Mouse (Mus musculus) gastrocnemius, postnatal 14 days (tissue): ENCODE measurements around the gene Morn5. TPM values are rescaled to one million over a fixed set of nuclear protein-coding genes. Genes with fewer than 3 reads are reported as not detected.
A peak's percentile ranks its signal among the peaks of the same experiment; 100 is the strongest.

Experiments
- DNase-seq: peaks from one replicate; pipeline ENCODE4 v3.0.0; 2021; ENCODE audit warnings: mixed read lengths
- intact Hi-C: fragments of 180-260 bp; cut with DNase I; formaldehyde crosslinking; loops from one replicate; pipeline ENCODE4 v1.15.1; 2025; ENCODE audit warnings: low total_unique reads
- total RNA-seq, 2 experiments: library from RNA; stranded (reverse); gene quantifications; 2 replicates each; pipeline ENCODE4 v1.2.3; 2021

Gene Morn5
- total RNA-seq, 2 experiments from 2014 or later: not detected

DNA sequence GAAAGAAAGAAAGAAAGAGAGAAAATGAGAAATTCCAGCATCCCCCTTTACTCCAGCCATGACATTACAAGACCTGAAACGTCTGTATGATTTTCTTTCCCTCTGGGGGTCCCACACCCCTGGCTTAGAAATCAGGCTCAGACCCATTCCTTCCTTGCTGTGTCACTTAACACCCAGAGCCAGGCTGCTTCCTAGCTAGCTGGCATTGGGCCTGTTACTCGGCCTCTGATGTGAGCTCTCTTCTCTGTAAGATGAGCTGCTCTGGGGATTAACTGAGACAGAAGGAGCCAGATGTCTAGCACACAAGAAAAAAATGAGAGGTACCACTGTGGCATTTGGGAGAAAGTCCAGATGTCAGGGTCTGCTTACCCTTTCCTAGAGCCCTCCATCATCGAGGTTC is 7.0 kb downstream of the Morn5 start:
- peak; percentile 52 for DNase-seq
- intact Hi-C loops: no loop called here

- no peak for DNase-seq
- intact Hi-C loops: no loop called here
Observed at GRCm38 (mm10) chr2:36061409-36061808, 12.2 kb downstream of the Morn5 start.

GRCm38 (mm10) chr2:36067132-36067531 is 17.9 kb downstream of the Morn5 start:
- intact Hi-C loops: no loop called here

GRCm38 (mm10) chr2:36071660-36072305 is 22.5 kb downstream of the Morn5 start:
- no peak for DNase-seq
- intact Hi-C loops: no loop called here

More at GRCm38 (mm10) chr2:36067132-36067531, 17.9 kb downstream of the Morn5 start:
- DNase-seq: no peak

DNA sequence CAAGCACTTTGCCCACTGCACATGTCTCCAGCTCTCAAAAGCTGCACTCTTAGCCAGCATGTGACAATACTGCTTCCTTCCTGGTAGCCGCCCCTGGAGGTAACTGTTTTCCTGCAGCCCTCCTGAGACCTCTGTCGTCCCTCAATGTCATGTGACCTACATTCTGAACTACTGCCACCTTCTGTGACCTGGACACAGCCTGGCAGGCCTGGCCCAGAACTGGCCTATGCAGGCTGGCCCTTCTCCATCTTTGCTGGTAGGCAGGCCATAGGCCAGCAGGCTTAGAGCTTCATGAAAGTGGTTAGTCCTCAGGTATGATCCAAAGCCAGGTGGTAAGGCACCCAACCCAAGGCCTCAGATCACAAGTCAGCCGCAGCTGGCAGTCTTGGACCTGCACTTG is 24.5 kb downstream of the Morn5 start:
- intact Hi-C loops: no loop called here
- DNase-seq: no peak

DNA sequence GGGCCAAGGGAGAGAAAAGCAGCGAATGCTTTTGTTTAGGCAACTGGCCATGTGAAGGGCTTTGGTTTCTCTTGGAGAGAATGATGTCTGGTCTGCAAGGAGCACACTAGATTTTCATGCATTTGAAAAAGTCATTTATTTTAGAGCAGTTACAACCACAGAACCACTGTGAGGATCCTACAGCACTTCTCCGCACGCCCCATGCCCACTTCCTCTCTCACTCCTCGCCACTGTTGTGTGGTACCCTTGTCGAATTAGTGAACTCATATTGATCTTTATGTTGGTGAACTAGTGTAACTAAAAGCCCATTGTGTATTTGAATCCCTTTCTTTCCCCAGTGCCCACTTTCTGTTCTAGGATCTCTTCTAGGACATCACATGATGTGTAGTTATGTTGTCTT is 26.0 kb downstream of the Morn5 start:
- intact Hi-C loops: no loop called here
- DNase-seq: no peak

DNA sequence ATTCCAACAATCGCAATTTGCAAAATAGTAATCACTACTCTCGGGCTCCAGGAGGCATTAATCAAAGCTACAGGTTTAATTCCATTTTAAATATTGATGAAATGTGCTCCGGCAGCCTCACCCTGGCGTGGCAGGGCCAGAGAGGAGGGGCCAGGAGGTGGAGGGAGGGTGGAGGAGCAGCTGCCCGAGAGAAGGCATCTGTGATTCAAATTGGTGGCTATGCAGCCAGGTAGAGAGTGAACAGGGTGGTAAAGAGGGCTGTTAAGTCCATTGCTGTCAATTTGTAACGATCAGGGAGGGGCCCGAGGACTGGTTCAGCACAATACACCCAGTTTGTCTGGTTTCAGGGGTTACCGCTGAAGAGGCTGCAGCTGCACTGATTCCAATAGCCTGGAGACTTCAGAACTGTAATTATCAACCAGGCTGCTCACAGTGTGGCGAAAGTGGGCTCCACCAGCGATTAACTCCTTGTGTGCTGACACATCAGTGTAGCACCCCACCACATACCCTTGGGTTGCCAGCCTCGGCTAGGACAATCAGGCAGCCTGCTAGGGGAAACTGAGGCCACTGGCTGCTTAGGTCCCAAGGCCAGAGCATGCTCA is 28.0 kb downstream of the Morn5 start:
- no peak for DNase-seq
- intact Hi-C loops: no loop called here

DNA sequence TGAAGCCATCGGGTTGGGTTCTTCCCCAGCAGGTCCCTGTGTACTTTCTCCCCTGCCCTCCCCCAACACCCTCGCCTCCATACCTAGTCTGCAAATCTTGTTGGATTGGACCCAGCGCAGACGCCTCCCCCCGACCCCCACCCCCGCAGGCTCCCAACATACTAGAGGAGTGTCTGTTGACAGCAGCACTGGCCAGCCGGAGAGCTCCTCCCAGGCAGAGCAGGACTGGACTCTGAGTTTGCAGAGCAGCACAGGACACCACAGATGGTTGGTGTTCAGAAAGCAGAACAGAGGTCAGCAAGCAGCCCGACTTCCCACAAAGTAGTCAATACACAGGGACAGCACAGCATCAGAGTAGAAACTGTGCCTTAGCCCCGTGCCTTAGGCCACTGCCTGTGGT is 32.2 kb downstream of the Morn5 start:
- intact Hi-C loops: no loop called here
- no peak for DNase-seq

- intact Hi-C loops: no loop called here
- DNase-seq: no peak
Observed at GRCm38 (mm10) chr2:36082802-36083580, 33.7 kb downstream of the Morn5 start.

GRCm38 (mm10) chr2:36085041-36085440 is 35.8 kb downstream of the Morn5 start:
- no peak for DNase-seq
- intact Hi-C loops: no loop called here

GRCm38 (mm10) chr2:36089190-36089589 is 39.9 kb downstream of the Morn5 start:
- intact Hi-C loops: no loop called here
- DNase-seq: no peak

GRCm38 (mm10) chr2:36090853-36091741 is 41.8 kb downstream of the Morn5 start:
- intact Hi-C loops: no loop called here
- DNase-seq: peak; percentile 39

DNA sequence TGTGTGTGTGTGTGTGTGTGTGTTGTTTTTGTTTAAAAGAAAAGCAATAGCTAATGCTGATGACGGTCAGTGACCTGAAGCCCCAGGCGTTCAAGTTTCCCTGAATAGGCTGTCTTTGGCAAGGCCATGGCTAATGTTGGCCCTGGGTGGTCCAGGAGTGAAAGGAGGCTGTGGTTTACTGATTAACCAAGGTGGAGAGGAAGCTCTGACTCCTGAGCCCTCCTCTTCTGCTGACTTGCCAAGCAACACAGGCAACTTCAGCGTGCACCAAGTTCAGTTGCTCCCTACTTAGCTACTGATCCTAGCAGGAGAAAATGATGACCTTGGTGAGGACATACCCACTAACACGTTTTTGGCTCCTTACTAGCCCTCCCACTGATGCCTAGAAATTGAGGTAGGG is 43.5 kb downstream of the Morn5 start:
- no peak for DNase-seq
- intact Hi-C loops: no loop called here

DNA sequence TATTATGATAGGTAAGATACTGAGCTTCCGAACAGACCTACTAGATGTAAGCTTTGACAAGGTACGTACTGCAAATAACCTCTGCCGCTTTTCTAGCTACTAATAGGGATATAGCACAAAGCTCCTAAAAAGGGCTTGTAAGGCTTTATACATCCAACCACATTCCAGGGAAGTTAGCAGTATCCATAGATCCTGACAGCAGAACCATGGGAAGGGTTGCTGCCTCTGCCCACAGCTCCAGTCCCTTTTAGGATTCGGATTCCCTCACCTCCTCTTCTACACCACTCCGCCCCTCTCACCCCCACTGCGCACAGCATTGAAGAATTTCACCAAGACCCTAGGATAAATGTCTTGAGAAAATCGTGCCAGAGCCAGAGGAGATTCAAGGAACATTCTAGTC is 44.0 kb downstream of the Morn5 start:
- intact Hi-C loops: no loop called here

DNA sequence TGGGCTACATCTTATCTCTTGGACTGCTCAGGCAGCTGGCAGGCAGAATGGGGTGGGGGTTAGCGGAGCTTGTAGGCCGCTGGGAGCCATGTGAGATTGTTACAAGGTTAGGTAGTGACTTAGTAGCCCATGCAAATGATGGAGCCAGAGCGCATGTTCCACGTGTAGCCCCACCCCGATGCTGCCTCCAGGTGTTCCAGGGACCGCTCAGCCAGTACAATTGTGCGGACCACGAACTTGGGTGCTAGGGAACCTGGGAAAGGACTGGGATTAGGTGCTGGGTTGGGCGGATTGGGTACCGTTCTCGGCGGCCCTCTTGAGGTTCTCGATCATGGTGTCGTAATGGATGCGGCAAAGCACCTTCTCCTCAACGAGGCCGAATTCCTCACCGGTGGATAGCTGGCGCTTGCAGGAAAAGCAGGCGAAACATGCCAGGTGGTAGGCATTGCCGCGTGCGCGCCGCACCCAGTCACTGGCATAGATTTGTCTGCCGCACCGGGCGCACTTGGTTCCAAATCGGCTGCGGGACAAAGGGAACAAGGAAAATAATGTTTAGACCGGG is 44.7 kb downstream of the Morn5 start:
- intact Hi-C loops: no loop called here
- DNase-seq: no peak

More for the DNA sequence above, 44.0 kb downstream of the Morn5 start:
- DNase-seq: no peak

DNA sequence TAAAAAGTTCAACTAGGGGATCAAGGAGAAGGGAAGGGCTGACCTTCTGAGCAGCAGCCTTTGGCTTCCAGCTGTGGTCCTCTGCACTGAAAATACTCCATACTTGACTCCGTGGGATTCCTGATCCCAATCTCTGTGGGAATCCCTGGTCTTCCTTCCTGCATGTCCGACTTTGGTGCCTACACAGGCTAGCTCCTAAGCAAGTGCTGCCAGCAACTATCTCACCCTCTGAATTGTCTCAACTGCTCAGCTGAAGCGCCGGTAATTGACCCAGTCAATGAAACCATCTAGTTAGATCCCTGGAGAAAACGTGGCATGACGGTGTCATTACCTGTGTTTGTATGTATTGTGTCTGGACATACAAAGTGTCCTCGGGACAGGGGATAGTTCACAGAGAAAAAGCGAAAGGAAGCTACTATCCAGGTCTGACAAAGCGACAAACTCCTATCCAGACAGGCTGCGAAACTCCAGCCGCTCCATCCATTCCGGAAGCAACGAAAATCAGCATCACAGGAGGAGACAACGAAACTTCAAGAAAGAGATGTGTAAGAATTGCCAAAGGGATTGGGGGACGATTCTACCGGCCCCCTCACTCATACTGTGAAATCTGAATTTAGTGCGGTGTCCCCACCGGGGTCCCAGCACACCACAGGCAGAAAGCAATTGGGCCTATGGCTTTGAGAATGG is 48.0 kb downstream of the Morn5 start:
- DNase-seq: no peak
- intact Hi-C loops: no loop called here

- intact Hi-C loops: no loop called here
- no peak for DNase-seq
Observed at GRCm38 (mm10) chr2:36098021-36098420, 48.8 kb downstream of the Morn5 start.

DNA sequence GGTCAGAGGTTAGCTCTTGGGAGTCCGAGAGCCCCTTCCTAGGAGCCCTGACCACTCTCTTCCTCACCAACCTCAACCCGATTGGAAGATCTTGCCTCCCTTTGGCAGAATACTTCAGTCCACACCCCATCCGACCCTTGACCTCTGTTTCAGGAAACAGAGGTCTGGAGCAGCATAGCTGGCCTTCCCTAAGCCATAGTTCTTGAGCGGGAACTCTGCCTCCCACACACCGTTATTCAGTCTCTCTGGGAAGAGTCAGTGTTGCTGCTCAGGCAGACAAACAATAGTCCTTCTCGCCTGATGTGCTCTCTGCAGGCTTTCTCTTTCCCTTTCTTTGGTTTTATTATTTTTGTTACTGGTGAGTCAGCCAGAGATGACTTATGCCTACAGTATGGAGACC is 50.5 kb downstream of the Morn5 start:
- intact Hi-C loops: no loop called here
- no peak for DNase-seq
